Mouse (Mus musculus) heart, embryonic 13.5 days (tissue): ENCODE results near the gene Qpctl. TPM values are rescaled to one million over a fixed set of nuclear protein-coding genes. Genes with fewer than 3 reads are reported as not detected.

Experiments
- ATAC-seq: fragments of 200-750 bp; cut with Nextera tagmentation; 2 replicates; pipeline ENCODE4 v1.8.0; 2017; ENCODE audit warnings: moderate TSS enrichment; ENCODE audit not compliant: insufficient number of reproducible peaks, low FRiP score, low TSS enrichment; ENCODE audit errors: extremely low read depth
- H3K27ac ChIP-seq: fragments of 300-500 bp; sonication (generic); replicated peaks from 2 replicates; pipeline ENCODE4 v1.5.1; 2015; ENCODE audit warnings: moderate library complexity, mild to moderate bottlenecking, inconsistent platforms
- H3K27me3 ChIP-seq: fragments of 300-500 bp; sonication (generic); replicated peaks from 2 replicates; pipeline ENCODE4 v1.6.1; 2015; ENCODE audit warnings: mild to moderate bottlenecking, inconsistent platforms
- H3K36me3 ChIP-seq: fragments of 300-500 bp; sonication (generic); 2 replicates; pipeline ENCODE4 v1.6.1; 2015; ENCODE audit warnings: mild to moderate bottlenecking, inconsistent platforms
- H3K4me1 ChIP-seq: fragments of 300-500 bp; sonication (generic); 2 replicates; pipeline ENCODE4 v1.6.1; 2015; ENCODE audit warnings: inconsistent platforms
- H3K4me2 ChIP-seq: fragments of 300-500 bp; sonication (generic); 2 replicates; pipeline ENCODE4 v1.6.1; 2015; ENCODE audit warnings: inconsistent platforms, mild to moderate bottlenecking, moderate library complexity
- H3K4me3 ChIP-seq: fragments of 300-500 bp; sonication (generic); 2 replicates; pipeline ENCODE4 v1.5.1; 2015; ENCODE audit warnings: moderate library complexity, mild to moderate bottlenecking, inconsistent platforms
- H3K9ac ChIP-seq: fragments of 300-500 bp; sonication (generic); 2 replicates; pipeline ENCODE4 v1.6.1; 2015; ENCODE audit warnings: inconsistent platforms, mild to moderate bottlenecking, moderate library complexity
- H3K9me3 ChIP-seq: fragments of 300-500 bp; sonication (generic); 2 replicates; pipeline ENCODE4 v1.6.1; 2016; ENCODE audit warnings: inconsistent platforms
- whole genome bisulfite sequencing: fragments of 180-500 bp; shearing (Covaris S2); methylation state at CpG from one replicate; pipeline ENCODE4 v1.1.7; 2015; ENCODE audit warnings: mixed read lengths; 5-methylcytosine and 5-hydroxymethylcytosine counted together
- polyA plus RNA-seq: library from polyadenylated mRNA; unstranded; fragments of >200 nt; fragmentation: Nextera tagmentation; extraction: Ambion mirVana; gene quantifications from 2 replicates; pipeline ENCODE4 v1.2.1, GENCODE M21; 2015

Gene Qpctl
- 9.5 and 9.7 TPM in 2 replicates for polyA plus RNA-seq

DNA sequence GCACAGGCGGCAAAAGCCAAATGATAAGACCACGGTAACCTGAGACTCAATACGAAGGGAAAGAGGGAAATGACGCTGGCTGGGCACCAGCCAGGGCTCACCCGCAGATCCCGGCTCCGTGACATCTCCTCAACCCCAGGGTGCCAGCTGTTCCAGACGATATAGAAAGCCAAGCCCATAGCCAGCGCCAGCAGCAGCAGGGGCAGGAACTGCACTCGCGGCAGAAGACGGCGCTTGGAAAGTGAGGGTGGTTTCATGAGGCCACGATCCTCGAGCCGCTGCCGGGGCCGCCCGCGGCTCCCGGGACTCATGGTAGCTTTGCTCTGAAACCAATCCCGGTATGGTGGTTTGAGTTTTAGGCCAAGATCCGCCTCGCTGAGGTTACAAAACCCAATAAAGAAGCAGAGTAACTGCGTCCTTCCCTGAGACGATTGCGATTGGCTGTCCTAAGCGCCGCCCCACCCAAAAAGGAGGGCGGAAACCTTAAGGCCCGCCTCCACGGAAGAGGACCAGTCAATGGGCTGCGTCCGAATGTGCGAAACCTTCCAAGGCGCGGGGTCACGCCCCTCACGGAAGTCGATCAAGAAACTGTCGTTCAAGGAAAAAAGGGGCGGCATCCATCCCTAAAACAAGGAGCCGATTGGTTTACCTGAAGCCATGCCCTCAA lies at the start of gene Qpctl:
Qpctl (minus strand) TSS at position 417 of the 667 bp plus-strand sequence.
- peak; percentile 97 for ATAC-seq
- peak within 1 kb of the TSS; percentile 79 for H3K27ac ChIP-seq
- H3K9me3 ChIP-seq = no peaks in the 10 kb centered on the region
- whole genome bisulfite sequencing = under 1% methylated on average over 43 of the region's 43 CpGs
- peak within 1 kb of the TSS; percentile 85 for H3K4me2 ChIP-seq
- peaks cover 27% of the 10 kb centered on the region for H3K4me1 ChIP-seq
- H3K36me3 ChIP-seq = peaks cover 37% of the 10 kb centered on the region
- H3K9ac ChIP-seq = peak within 1 kb of the TSS; percentile 92
- H3K27me3 ChIP-seq = no peaks in the 10 kb centered on the region
- peak within 1 kb of the TSS; percentile 82 for H3K4me3 ChIP-seq

DNA sequence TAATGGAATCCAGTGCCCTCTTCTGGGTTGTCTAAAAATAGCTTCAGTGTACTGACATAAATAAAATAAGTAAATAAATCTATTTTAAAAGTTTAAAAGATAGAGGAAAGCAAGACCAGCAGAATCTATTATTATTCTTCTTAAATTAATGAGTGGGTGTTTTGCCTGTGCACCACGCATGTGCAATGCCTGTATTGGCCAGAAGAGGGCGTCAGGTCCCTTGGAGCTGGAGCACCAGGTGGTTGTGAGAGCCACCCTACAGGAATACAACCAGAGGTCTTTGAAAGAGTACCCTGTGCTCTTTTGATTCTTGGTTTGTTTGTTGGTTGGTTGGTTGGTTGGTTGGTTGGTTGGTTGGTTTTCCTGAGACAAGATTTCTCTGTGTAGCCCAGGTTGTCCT lies 48.9 kb upstream of the Qpctl start:
- H3K27me3 ChIP-seq = no peaks in the 10 kb centered on the region
- H3K4me2 ChIP-seq = no peak overlapping the region
- no peaks in the 10 kb centered on the region for H3K4me1 ChIP-seq
- H3K36me3 ChIP-seq = peaks cover 88% of the 10 kb centered on the region
- peaks cover 7% of the 10 kb centered on the region for H3K9me3 ChIP-seq
- H3K4me3 ChIP-seq = no peak overlapping the region
- WGBS = 25% methylated on average over 2 of the region's 2 CpGs
- no peak for ATAC-seq
- no peak overlapping the region for H3K9ac ChIP-seq
- H3K27ac ChIP-seq = no peak overlapping the region

DNA sequence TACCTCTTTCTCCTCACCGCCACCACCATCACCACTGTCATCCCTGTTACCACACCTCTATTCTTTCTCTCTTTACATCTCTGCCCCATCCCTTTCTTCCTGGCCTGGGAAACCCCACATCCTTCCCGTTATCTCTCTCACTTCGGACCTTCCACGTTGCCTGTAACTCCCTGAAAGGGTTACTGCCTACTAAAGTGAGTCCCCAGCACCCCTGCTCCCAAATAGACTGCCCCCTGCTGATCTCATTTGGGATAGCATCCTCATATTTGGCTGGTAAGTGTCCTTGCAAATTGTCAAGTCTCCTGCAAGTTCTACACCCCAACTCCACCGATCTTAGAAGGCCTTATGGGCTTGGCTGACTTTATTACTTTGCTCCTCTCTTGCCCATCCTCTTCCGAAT lies 47.6 kb upstream of the Qpctl start:
- no peak overlapping the region for H3K4me2 ChIP-seq
- no peak overlapping the region for H3K9ac ChIP-seq
- H3K36me3 ChIP-seq = peaks cover 86% of the 10 kb centered on the region
- H3K4me3 ChIP-seq = no peak overlapping the region
- ATAC-seq = no peak
- no peak overlapping the region for H3K27ac ChIP-seq
- 45% methylated on average over 6 of the region's 6 CpGs for WGBS
- peaks cover 7% of the 10 kb centered on the region for H3K9me3 ChIP-seq
- H3K4me1 ChIP-seq = peaks cover 2% of the 10 kb centered on the region
- H3K27me3 ChIP-seq = no peaks in the 10 kb centered on the region

GRCm38 (mm10) chr7:19194676-19195075 lies 45.6 kb upstream of the Qpctl start:
- no peak overlapping the region for H3K9ac ChIP-seq
- H3K36me3 ChIP-seq = peaks cover 89% of the 10 kb centered on the region
- peaks cover 7% of the 10 kb centered on the region for H3K9me3 ChIP-seq
- no peak overlapping the region for H3K27ac ChIP-seq
- H3K4me2 ChIP-seq = no peak overlapping the region
- H3K27me3 ChIP-seq = no peaks in the 10 kb centered on the region
- peaks cover 7% of the 10 kb centered on the region for H3K4me1 ChIP-seq
- H3K4me3 ChIP-seq = no peak overlapping the region
- 91% methylated on average over 4 of the region's 4 CpGs for WGBS
- no peak for ATAC-seq

- Histone ChIP-seq H3K27ac (peak overlapping the region; percentile 80), H3K9ac (peak overlapping the region; percentile 15; the same call in 1 of the 2 replicates), H3K9me3 (no peaks in the 10 kb centered on the region), H3K4me1 (peaks cover 39% of the 10 kb centered on the region), H3K27me3 (peaks cover 9% of the 10 kb centered on the region), H3K4me3 (no peak overlapping the region), H3K36me3 (peaks cover 49% of the 10 kb centered on the region), H3K4me2 (peak overlapping the region; percentile 18)
- ATAC-seq = no peak
- 61% methylated on average over 6 of the region's 6 CpGs for whole genome bisulfite sequencing
Measured at GRCm38 (mm10) chr7:19184758-19185157, 35.7 kb upstream of the Qpctl start.

- Histone ChIP-seq H3K9me3 (no peaks in the 10 kb centered on the region), H3K4me3 (no peak overlapping the region), H3K9ac (peak overlapping the region; percentile 15), H3K27me3 (peaks cover 14% of the 10 kb centered on the region), H3K27ac (peak overlapping the region; percentile 80), H3K4me2 (no peak overlapping the region; the same call in 1 of the 2 replicates), H3K4me1 (peaks cover 44% of the 10 kb centered on the region), H3K36me3 (peaks cover 47% of the 10 kb centered on the region)
- ATAC-seq = no peak
- 84% methylated on average over 2 of the region's 2 CpGs for WGBS
Measured at GRCm38 (mm10) chr7:19184250-19184649, 35.2 kb upstream of the Qpctl start.

- H3K27me3 ChIP-seq = peaks cover 46% of the 10 kb centered on the region
- 1% methylated on average over 27 of the region's 27 CpGs for WGBS
- peak; percentile 56; the same call in 1 of the 2 replicates for ATAC-seq
- peak overlapping the region; percentile 89 for H3K9ac ChIP-seq
- H3K36me3 ChIP-seq = peaks cover 18% of the 10 kb centered on the region
- H3K27ac ChIP-seq = 0 out of 2 replicates have a peak overlapping the region, but pooled peaks have one; percentile 24
- peaks cover 66% of the 10 kb centered on the region for H3K4me1 ChIP-seq
- peak overlapping the region; percentile 76 for H3K4me3 ChIP-seq
- H3K4me2 ChIP-seq = peak overlapping the region; percentile 90
- H3K9me3 ChIP-seq = 0 out of 2 replicates have a peak, but pooled peaks cover 6% of the 10 kb centered on the region
Measured at GRCm38 (mm10) chr7:19180862-19181429, 31.9 kb upstream of the Qpctl start.

- peaks cover 13% of the 10 kb centered on the region for H3K36me3 ChIP-seq
- no peak overlapping the region for H3K27ac ChIP-seq
- H3K4me1 ChIP-seq = peaks cover 58% of the 10 kb centered on the region
- peak overlapping the region; percentile 6; the same call in 1 of the 2 replicates for H3K9ac ChIP-seq
- H3K4me2 ChIP-seq = peak overlapping the region; percentile 61
- H3K27me3 ChIP-seq = peaks cover 55% of the 10 kb centered on the region
- H3K9me3 ChIP-seq = 0 out of 2 replicates have a peak, but pooled peaks cover 6% of the 10 kb centered on the region
- no peak overlapping the region for H3K4me3 ChIP-seq
- 38% methylated on average over 6 of the region's 6 CpGs for WGBS
- no peak for ATAC-seq
Measured at GRCm38 (mm10) chr7:19179936-19180335, 30.8 kb upstream of the Qpctl start.

DNA sequence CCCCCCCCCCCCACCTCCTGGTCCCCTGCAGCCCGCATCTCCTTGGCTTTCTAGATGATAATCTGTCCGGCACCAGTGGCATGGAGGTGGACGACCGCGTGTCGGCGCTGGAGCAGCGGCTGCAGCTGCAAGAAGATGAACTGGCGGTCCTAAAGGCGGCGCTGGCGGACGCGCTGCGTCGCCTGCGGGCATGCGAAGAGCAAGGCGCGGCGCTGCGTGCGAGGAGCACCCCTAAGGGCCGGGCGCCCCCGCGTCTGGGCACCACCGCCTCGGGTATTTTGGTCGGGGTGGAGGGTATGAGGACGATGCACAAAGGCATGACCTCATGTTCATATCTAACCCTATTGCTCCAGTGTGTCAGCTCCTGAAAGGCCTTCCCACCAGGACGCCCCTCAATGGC lies 30.1 kb upstream of the Qpctl start:
- H3K27me3 ChIP-seq = peaks cover 59% of the 10 kb centered on the region
- peak overlapping the region; percentile 29 for H3K9ac ChIP-seq
- H3K9me3 ChIP-seq = 0 out of 2 replicates have a peak, but pooled peaks cover 6% of the 10 kb centered on the region
- H3K36me3 ChIP-seq = peaks cover 13% of the 10 kb centered on the region
- peak overlapping the region; percentile 35 for H3K4me3 ChIP-seq
- no peak for ATAC-seq
- no peak overlapping the region for H3K27ac ChIP-seq
- H3K4me2 ChIP-seq = peak overlapping the region; percentile 61
- 1% methylated on average over 31 of the region's 32 CpGs for WGBS
- peaks cover 50% of the 10 kb centered on the region for H3K4me1 ChIP-seq

DNA sequence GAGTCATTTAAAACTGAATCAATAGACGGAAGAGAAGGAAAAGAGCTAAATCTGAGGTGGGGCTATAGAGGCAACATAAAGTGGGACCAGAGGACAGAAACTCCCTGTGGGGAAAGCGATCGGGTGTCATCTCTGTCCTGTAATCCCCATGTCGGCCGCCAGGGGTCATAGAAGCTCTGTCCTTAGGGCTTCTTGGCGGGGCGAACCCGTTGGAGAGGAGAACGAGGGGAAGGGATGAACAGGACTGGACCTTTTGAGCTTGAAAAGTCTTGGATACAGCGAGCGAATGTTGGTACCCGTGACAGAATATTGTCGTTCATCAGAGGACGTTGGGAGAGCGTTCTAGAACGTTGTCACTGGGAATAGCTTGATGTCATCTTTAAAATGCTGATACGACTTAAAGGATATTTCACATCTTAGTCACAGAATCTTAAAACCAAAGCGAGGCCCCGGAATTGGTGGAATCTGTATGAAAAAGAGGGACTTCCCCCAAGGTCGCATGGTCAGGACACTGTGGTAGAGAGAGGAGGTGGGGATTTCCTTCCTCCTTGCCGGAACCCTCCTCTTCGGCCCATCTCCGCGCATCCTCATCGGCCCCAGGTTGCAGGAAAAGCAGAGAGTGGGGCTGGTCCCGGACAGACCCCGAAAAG lies 29.5 kb upstream of the Qpctl start:
- peaks cover 9% of the 10 kb centered on the region for H3K36me3 ChIP-seq
- H3K4me1 ChIP-seq = peaks cover 47% of the 10 kb centered on the region
- H3K27me3 ChIP-seq = peaks cover 63% of the 10 kb centered on the region
- peak overlapping the region; percentile 29 for H3K9ac ChIP-seq
- no peak overlapping the region for H3K27ac ChIP-seq
- no peak for ATAC-seq
- H3K9me3 ChIP-seq = 0 out of 2 replicates have a peak, but pooled peaks cover 6% of the 10 kb centered on the region
- WGBS = 4% methylated on average over 27 of the region's 27 CpGs
- H3K4me2 ChIP-seq = peak overlapping the region; percentile 61
- peak overlapping the region; percentile 35 for H3K4me3 ChIP-seq

DNA sequence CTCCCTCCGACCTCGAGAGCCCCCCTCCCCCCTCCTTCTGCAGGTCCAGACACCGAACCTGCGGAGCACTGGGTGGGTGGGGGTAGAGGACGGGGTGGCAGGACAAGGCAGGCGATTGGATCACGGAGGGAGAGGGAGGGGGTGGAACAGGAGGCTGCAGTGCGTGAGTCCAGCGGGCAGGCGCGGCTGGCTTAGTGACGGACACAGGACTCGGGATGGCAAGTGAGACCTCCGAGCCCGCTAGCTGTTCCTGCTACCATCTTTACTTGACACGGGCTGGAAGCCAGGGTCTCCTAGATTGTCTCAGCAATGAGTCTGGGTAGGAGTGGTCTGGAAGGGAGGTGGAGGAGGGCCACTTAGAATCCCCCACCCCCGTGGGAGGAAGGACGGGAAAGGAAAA lies 28.9 kb upstream of the Qpctl start:
- peak overlapping the region; percentile 35; the same call in 1 of the 2 replicates for H3K4me3 ChIP-seq

More for the DNA sequence above, 28.9 kb upstream of the Qpctl start:
- Histone ChIP-seq H3K4me2 (peak overlapping the region; percentile 61), H3K27ac (no peak overlapping the region), H3K27me3 (peaks cover 63% of the 10 kb centered on the region), H3K36me3 (peaks cover 6% of the 10 kb centered on the region; the same call in 1 of the 2 replicates), H3K9me3 (0 out of 2 replicates have a peak, but pooled peaks cover 6% of the 10 kb centered on the region), H3K9ac (no peak overlapping the region), H3K4me1 (peaks cover 50% of the 10 kb centered on the region)
- WGBS = 7% methylated on average over 18 of the region's 18 CpGs
- no peak for ATAC-seq
